Mouse (Mus musculus): ENCODE measurements around the gene Ear10. TPM values are rescaled to one million over a fixed set of nuclear protein-coding genes. Genes with fewer than 3 reads are reported as not detected.
"Not testable (repeated sequence)": the region's sequence is repeated elsewhere in the genome, so short reads cannot be mapped to it uniquely, and the experiment has no call there.

Ear10 gene
- polyA plus RNA-seq, 1 experiment from 2014 or later = not detected

- H3K9me3 ChIP-seq; H3K4me2 ChIP-seq (replicated peaks); H3K27ac ChIP-seq (replicated peaks); ATAC-seq (ENCODE audit: low FRiP score, low read depth); H3K4me3 ChIP-seq; H3K4me1 ChIP-seq; H3K9ac ChIP-seq (replicated peaks); H3K36me3 ChIP-seq; H3K27me3 ChIP-seq: not testable (repeated sequence)
- 93% methylated on average over 5 of the region's 5 CpGs for WGBS
Measured at GRCm38 (mm10) chr14:43879966-43880545, 43.3 kb downstream of the Ear10 start.

DNA sequence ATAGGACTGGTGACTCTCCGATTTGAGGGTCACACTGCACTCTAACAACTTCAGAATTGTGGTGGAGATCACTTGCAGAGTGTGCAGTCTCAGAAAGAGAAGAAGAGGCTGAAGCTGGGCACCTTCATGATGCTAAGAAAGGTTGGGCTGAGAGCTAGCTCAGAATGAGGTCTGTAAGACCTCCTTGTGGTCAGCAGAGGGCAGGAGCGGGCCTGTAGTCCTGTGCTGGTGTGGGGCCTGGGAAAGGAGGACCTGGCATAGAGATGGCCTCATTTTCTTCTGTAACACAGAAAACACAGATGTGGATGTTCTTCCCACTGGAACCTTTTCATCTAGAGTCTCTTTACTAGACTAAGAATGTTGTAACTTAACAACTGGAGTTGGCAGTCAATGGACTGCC is 45.6 kb downstream of the Ear10 start:
- H3K36me3 ChIP-seq; H3K9ac ChIP-seq (replicated peaks); H3K4me3 ChIP-seq; H3K27me3 ChIP-seq; ATAC-seq (ENCODE audit: low FRiP score, low read depth); H3K4me2 ChIP-seq (replicated peaks); H3K27ac ChIP-seq (replicated peaks); H3K9me3 ChIP-seq; H3K4me1 ChIP-seq: not testable (repeated sequence)
- 57% methylated on average over 1 of the region's 2 CpGs for WGBS

GRCm38 (mm10) chr14:43875417-43875816 is 47.9 kb downstream of the Ear10 start, which contains the start of gene Ear1:
Gene Ear1 (minus strand): TSS chr14:43875517.
- H3K4me2 ChIP-seq (replicated peaks); H3K9me3 ChIP-seq; ATAC-seq (ENCODE audit: low FRiP score, low read depth); H3K9ac ChIP-seq (replicated peaks); H3K4me3 ChIP-seq; H3K27me3 ChIP-seq; H3K36me3 ChIP-seq; H3K4me1 ChIP-seq; H3K27ac ChIP-seq (replicated peaks): not testable (repeated sequence)
- 82% methylated on average over 3 of the region's 3 CpGs for WGBS

DNA sequence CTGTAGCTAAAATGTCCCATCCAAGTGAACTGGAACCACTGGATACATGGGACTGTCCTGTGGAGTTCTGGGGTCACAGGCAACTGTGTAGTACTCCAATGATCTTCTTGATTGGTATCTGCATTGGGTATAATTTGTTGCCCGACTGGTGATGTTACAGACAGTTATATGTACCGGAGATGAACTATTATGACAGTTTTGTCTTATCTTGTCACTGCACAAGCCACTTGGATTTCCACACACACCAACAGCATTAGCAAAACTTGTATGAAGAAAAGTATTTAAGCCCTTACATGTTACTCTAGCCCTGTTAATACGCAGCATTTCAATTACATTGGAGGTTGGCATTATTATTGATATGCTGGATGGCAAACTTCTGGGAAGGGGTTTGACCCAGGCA is 48.5 kb downstream of the Ear10 start:
- H3K9me3 ChIP-seq; H3K36me3 ChIP-seq; H3K9ac ChIP-seq (replicated peaks); H3K4me3 ChIP-seq; ATAC-seq (ENCODE audit: low FRiP score, low read depth); H3K27me3 ChIP-seq; H3K4me1 ChIP-seq; H3K4me2 ChIP-seq (replicated peaks); H3K27ac ChIP-seq (replicated peaks): not testable (repeated sequence)
- WGBS = 88% methylated on average over 3 of the region's 3 CpGs

Other genes with a start within 250 kb of the Ear10 start
- gene Gm8165, start 246.4 kb downstream of the Ear10 start, polyA plus RNA-seq (2016; fragmentation: Nextera tagmentation; extraction: Ambion mirVana) = not detected in 2 replicates
- gene Gm7324, start 225.7 kb downstream of the Ear10 start, polyA plus RNA-seq (2016; fragmentation: Nextera tagmentation; extraction: Ambion mirVana) = 2.3 and 2.6 TPM in 2 replicates
- gene Gm16506, start 196.1 kb downstream of the Ear10 start, polyA plus RNA-seq (2016; fragmentation: Nextera tagmentation; extraction: Ambion mirVana) = not detected in 2 replicates
- not detected in 2 replicates for gene Gm6526, start 175.7 kb downstream of the Ear10 start, polyA plus RNA-seq (2016; fragmentation: Nextera tagmentation; extraction: Ambion mirVana)
- not detected in 2 replicates for gene Gm8180, start 138.8 kb downstream of the Ear10 start, polyA plus RNA-seq (2016; fragmentation: Nextera tagmentation; extraction: Ambion mirVana)
- gene Ear1, start 48.0 kb downstream of the Ear10 start, polyA plus RNA-seq (2016; fragmentation: Nextera tagmentation; extraction: Ambion mirVana) = not detected in 2 replicates
- 3.9 and 4.3 TPM in 2 replicates for gene Gm8113, start 1.8 kb upstream of the Ear10 start, polyA plus RNA-seq (2016; fragmentation: Nextera tagmentation; extraction: Ambion mirVana)
- not detected in 2 replicates for gene Ang5, start 33.5 kb upstream of the Ear10 start, polyA plus RNA-seq (2016; fragmentation: Nextera tagmentation; extraction: Ambion mirVana)
- gene Ang6, start 78.7 kb upstream of the Ear10 start, polyA plus RNA-seq (2016; fragmentation: Nextera tagmentation; extraction: Ambion mirVana) = not detected in 2 replicates
- gene Ear2, start 179.1 kb upstream of the Ear10 start, polyA plus RNA-seq (2016; fragmentation: Nextera tagmentation; extraction: Ambion mirVana) = not detected in 2 replicates
- not detected in 2 replicates for gene Gm3327, start 200.3 kb upstream of the Ear10 start, polyA plus RNA-seq (2016; fragmentation: Nextera tagmentation; extraction: Ambion mirVana)

Measured in midbrain, embryonic 12.5 days (tissue).